Mouse (Mus musculus) skeletal muscle tissue, adult 2 months (tissue): ENCODE measurements around the gene Ddn.

Experiments used
- DNase-seq: peaks from one replicate; pipeline ENCODE4 v3.0.0-alpha.2; 2012; ENCODE audit warnings: low read depth, low spot score

The Ddn gene

GRCm38 (mm10) chr15:98809390-98809789 is at the start of gene Ddn:
Gene Ddn, minus strand, starts transcription at chr15:98809490.
- DNase-seq: no peak

GRCm38 (mm10) chr15:98854214-98854613 is 44.9 kb upstream of the Ddn start:
- no peak for DNase-seq

- DNase-seq: no peak
Measured at GRCm38 (mm10) chr15:98853161-98853937, 44.1 kb upstream of the Ddn start.

- DNase-seq: no peak
Measured at GRCm38 (mm10) chr15:98852733-98853132, 43.4 kb upstream of the Ddn start.

GRCm38 (mm10) chr15:98852071-98852470 is 42.8 kb upstream of the Ddn start:
- DNase-seq: no peak

- DNase-seq: no peak
Measured at GRCm38 (mm10) chr15:98851229-98851818, 42.0 kb upstream of the Ddn start.

GRCm38 (mm10) chr15:98850668-98851067 is 41.4 kb upstream of the Ddn start:
- DNase-seq: no peak

- DNase-seq: no peak
Measured at GRCm38 (mm10) chr15:98849956-98850600, 40.8 kb upstream of the Ddn start.

- DNase-seq: no peak
Measured at GRCm38 (mm10) chr15:98849165-98849564, 39.9 kb upstream of the Ddn start.

- DNase-seq: no peak
Measured at GRCm38 (mm10) chr15:98846140-98846539, 36.9 kb upstream of the Ddn start.

GRCm38 (mm10) chr15:98845149-98845548 is 35.9 kb upstream of the Ddn start:
- no peak for DNase-seq

- no peak for DNase-seq
Measured at GRCm38 (mm10) chr15:98843595-98844223, 34.4 kb upstream of the Ddn start.

GRCm38 (mm10) chr15:98839671-98840585 is 30.6 kb upstream of the Ddn start:
- DNase-seq: no peak

GRCm38 (mm10) chr15:98839161-98839560 is 29.9 kb upstream of the Ddn start:
- DNase-seq: no peak

- no peak for DNase-seq
Measured at GRCm38 (mm10) chr15:98837743-98838103, 28.4 kb upstream of the Ddn start.

GRCm38 (mm10) chr15:98837006-98837742 is 27.9 kb upstream of the Ddn start:
- DNase-seq: no peak

- DNase-seq: no peak
Measured at GRCm38 (mm10) chr15:98835291-98835690, 26.0 kb upstream of the Ddn start.

GRCm38 (mm10) chr15:98834059-98834458 is 24.8 kb upstream of the Ddn start:
- no peak for DNase-seq

- DNase-seq: no peak
Measured at GRCm38 (mm10) chr15:98833281-98833680, 24.0 kb upstream of the Ddn start.

GRCm38 (mm10) chr15:98832161-98833058 is 23.1 kb upstream of the Ddn start:
- no peak for DNase-seq
